Mouse (Mus musculus) MEL (cell line): ENCODE results near the gene Prr15l. TPM values are rescaled to one million over a fixed set of nuclear protein-coding genes. Genes with fewer than 3 reads are reported as not detected.
A peak's percentile ranks its signal among the peaks of the same experiment; 100 is the strongest.

ENCODE experiments used
- DNase-seq: peaks from one replicate; pipeline ENCODE4 v3.0.0; 2011; ENCODE audit warnings: low read depth, low spot score
- H3K27ac ChIP-seq: 2 replicates; pipeline ENCODE4 v1.5.1; 2012; ENCODE audit warnings: low read depth, mild to moderate bottlenecking, control low read depth, low read length, moderate library complexity; ENCODE audit not compliant: control insufficient read depth
- H3K27me3 ChIP-seq, 2 experiments: fragments of 150-350 bp in 1 of 2; sonication (generic) in 1 of 2; 2 replicates each; pipeline ENCODE4 v1.6.1; 2012; ENCODE audit warnings: low read length in 2 of 2, mild to moderate bottlenecking in 2 of 2, improper control_type of control experiment in 1 of 2, moderate library complexity in 1 of 2; ENCODE audit not compliant: insufficient read depth in 2 of 2, control insufficient read depth in 1 of 2
- H3K36me3 ChIP-seq, 2 experiments: 2 replicates each; pipeline ENCODE4 v1.6.1; 2012 to 2014; ENCODE audit warnings: low read length in 2 of 2, improper control_type of control experiment in 1 of 2, inconsistent platforms in 1 of 2, mild to moderate bottlenecking in 1 of 2; ENCODE audit not compliant: insufficient read depth in 2 of 2, control insufficient read depth in 1 of 2
- H3K4me1 ChIP-seq, 2 experiments: fragments of 150-350 bp in 1 of 2; sonication (generic) in 1 of 2; 2 replicates each; pipeline ENCODE4 v1.6.1; 2012; ENCODE audit warnings: low read length in 2 of 2, improper control_type of control experiment in 1 of 2, mild to moderate bottlenecking in 1 of 2; ENCODE audit not compliant: insufficient read depth in 2 of 2, control insufficient read depth in 1 of 2
- H3K4me3 ChIP-seq, 2 experiments: fragments of 150-350 bp in 1 of 2; sonication (generic) in 1 of 2; 2 replicates each; pipeline ENCODE4 v1.5.1; 2012; ENCODE audit warnings: low read depth in 2 of 2, low read length in 2 of 2, mild to moderate bottlenecking in 2 of 2, moderate library complexity in 2 of 2, control low read depth in 1 of 2, improper control_type of control experiment in 1 of 2; ENCODE audit not compliant: control insufficient read depth in 1 of 2, insufficient read depth in 1 of 2
- H3K79me2 ChIP-seq: 2 replicates; pipeline ENCODE4 v1.6.1; 2012; ENCODE audit warnings: mild to moderate bottlenecking, low read length, moderate library complexity; ENCODE audit not compliant: control insufficient read depth, poor library complexity, insufficient read depth
- H3K9ac ChIP-seq: 2 replicates; pipeline ENCODE4 v1.6.1; 2012; ENCODE audit warnings: low read depth, mild to moderate bottlenecking, control low read depth, low read length, moderate library complexity; ENCODE audit not compliant: control insufficient read depth, poor library complexity, severe bottlenecking
- H3K9me3 ChIP-seq: fragments of 150-350 bp; sonication (generic); replicated peaks from 2 replicates; pipeline ENCODE4 v1.6.1; 2012; ENCODE audit warnings: mild to moderate bottlenecking, low read length, improper control_type of control experiment, moderate library complexity; ENCODE audit not compliant: insufficient read depth
- BHLHE40 ChIP-seq: IDR thresholded peaks from 2 replicates; pipeline ENCODE4 v1.6.1; 2012; ENCODE audit warnings: low read depth, mild to moderate bottlenecking, inconsistent platforms, low read length, improper control_type of control experiment, borderline replicate concordance
- CHD1 ChIP-seq: IDR thresholded peaks from 2 replicates; pipeline ENCODE4 v1.6.1; 2012; ENCODE audit warnings: low read depth, mild to moderate bottlenecking, inconsistent platforms, low read length, improper control_type of control experiment
- CHD2 ChIP-seq: IDR thresholded peaks from 2 replicates; pipeline ENCODE4 v1.6.1; 2011; ENCODE audit warnings: low read length, improper control_type of control experiment
- CTCF ChIP-seq, 3 experiments: IDR thresholded peaks in 2 of 3; conservative IDR thresholded peaks in 1 of 3; 2 replicates each; pipeline ENCODE4 v1.5.1; 2011 to 2012; ENCODE audit warnings: low read length in 3 of 3, low read depth in 2 of 3, mild to moderate bottlenecking in 2 of 3, improper control_type of control experiment in 1 of 3, inconsistent platforms in 1 of 3, mixed read lengths in 1 of 3, moderate library complexity in 1 of 3; ENCODE audit not compliant: control insufficient read depth in 1 of 3, insufficient read depth in 1 of 3, poor library complexity in 1 of 3, severe bottlenecking in 1 of 3
- ELF1 ChIP-seq: IDR thresholded peaks from 2 replicates; pipeline ENCODE4 v1.6.1; 2014; ENCODE audit warnings: low read depth, mild to moderate bottlenecking, inconsistent platforms, low read length, improper control_type of control experiment, moderate library complexity
- EP300 ChIP-seq, 2 experiments: IDR thresholded peaks; 2 replicates each; pipeline ENCODE4 v1.6.1; 2011; ENCODE audit warnings: improper control_type of control experiment in 2 of 2, low read length in 2 of 2, low read depth in 1 of 2, mild to moderate bottlenecking in 1 of 2
- ETS1 ChIP-seq: IDR thresholded peaks from 2 replicates; pipeline ENCODE4 v1.6.1; 2012; ENCODE audit warnings: low read depth, mild to moderate bottlenecking, inconsistent platforms, low read length, improper control_type of control experiment, moderate library complexity
- GABPA ChIP-seq: IDR thresholded peaks from 2 replicates; pipeline ENCODE4 v1.6.1; 2012; ENCODE audit warnings: low read depth, mild to moderate bottlenecking, inconsistent platforms, low read length, improper control_type of control experiment, moderate library complexity
- GATA1 ChIP-seq: IDR thresholded peaks from 2 replicates; pipeline ENCODE4 v1.6.1; 2011; ENCODE audit warnings: low read depth, low read length, improper control_type of control experiment
- HCFC1 ChIP-seq: IDR thresholded peaks from 2 replicates; pipeline ENCODE4 v1.6.1; 2012; ENCODE audit warnings: low read depth, mild to moderate bottlenecking, inconsistent platforms, low read length, improper control_type of control experiment, moderate library complexity
- JUND ChIP-seq: IDR thresholded peaks from 2 replicates; pipeline ENCODE4 v1.6.1; 2011; ENCODE audit warnings: low read depth, mild to moderate bottlenecking, improper control_type of control experiment, low read length
- MAFK ChIP-seq: IDR thresholded peaks from 2 replicates; pipeline ENCODE4 v1.6.1; 2011; ENCODE audit warnings: low read depth, mild to moderate bottlenecking, low read length, improper control_type of control experiment, borderline replicate concordance
- MAX ChIP-seq: IDR thresholded peaks from 2 replicates; pipeline ENCODE4 v1.6.1; 2011; ENCODE audit warnings: low read length, improper control_type of control experiment
- MAZ ChIP-seq: IDR thresholded peaks from 2 replicates; pipeline ENCODE4 v1.6.1; 2012; ENCODE audit warnings: low read depth, mild to moderate bottlenecking, inconsistent platforms, low read length, improper control_type of control experiment
- MEF2A ChIP-seq: IDR thresholded peaks from 2 replicates; pipeline ENCODE4 v1.6.1; 2014; ENCODE audit warnings: low read depth, mild to moderate bottlenecking, inconsistent platforms, low read length, improper control_type of control experiment; ENCODE audit not compliant: poor library complexity, insufficient replicate concordance, severe bottlenecking; ENCODE audit errors: extremely low read depth
- MXI1 ChIP-seq: IDR thresholded peaks from 2 replicates; pipeline ENCODE4 v1.6.1; 2011; ENCODE audit warnings: mild to moderate bottlenecking, low read depth, low read length, improper control_type of control experiment
- MYB ChIP-seq: IDR thresholded peaks from 2 replicates; pipeline ENCODE4 v1.6.1; 2011; ENCODE audit warnings: mild to moderate bottlenecking, low read depth, low read length, improper control_type of control experiment
- MYC ChIP-seq: IDR thresholded peaks from 2 replicates; pipeline ENCODE4 v1.6.1; 2011; ENCODE audit warnings: low read depth, mild to moderate bottlenecking, low read length, improper control_type of control experiment, moderate library complexity
- NELFE ChIP-seq: IDR thresholded peaks from 2 replicates; pipeline ENCODE4 v1.6.1; 2011; ENCODE audit warnings: low read depth, low read length, improper control_type of control experiment
- POLR2A ChIP-seq, 2 experiments: IDR thresholded peaks; 2 replicates each; pipeline ENCODE4 v1.6.1; 2011 to 2012; ENCODE audit warnings: low read length in 2 of 2, mild to moderate bottlenecking in 2 of 2, control low read depth in 1 of 2, improper control_type of control experiment in 1 of 2, low read depth in 1 of 2, moderate library complexity in 1 of 2; ENCODE audit not compliant: control insufficient read depth in 1 of 2, insufficient read depth in 1 of 2, poor library complexity in 1 of 2
- POLR2AphosphoS2 ChIP-seq: IDR thresholded peaks from 2 replicates; pipeline ENCODE4 v1.6.1; 2011; ENCODE audit warnings: low read length, improper control_type of control experiment
- POLR2AphosphoS5 ChIP-seq: IDR thresholded peaks from 2 replicates; pipeline ENCODE4 v1.6.1; 2012; ENCODE audit warnings: low read depth, borderline replicate concordance, mild to moderate bottlenecking, inconsistent platforms, low read length, moderate library complexity, mixed read lengths
- RAD21 ChIP-seq: IDR thresholded peaks from 2 replicates; pipeline ENCODE4 v1.6.1; 2011; ENCODE audit warnings: mild to moderate bottlenecking, low read depth, low read length, improper control_type of control experiment
- SIN3A ChIP-seq: IDR thresholded peaks from 2 replicates; pipeline ENCODE4 v1.6.1; 2012; ENCODE audit warnings: low read length, improper control_type of control experiment, inconsistent platforms
- SMC3 ChIP-seq: IDR thresholded peaks from 2 replicates; pipeline ENCODE4 v1.6.1; 2011; ENCODE audit warnings: low read depth, low read length, improper control_type of control experiment
- TAL1 ChIP-seq: IDR thresholded peaks from 2 replicates; pipeline ENCODE4 v1.6.1; 2012; ENCODE audit warnings: mild to moderate bottlenecking, inconsistent platforms, low read length, moderate library complexity, mixed read lengths
- TBP ChIP-seq: IDR thresholded peaks from 2 replicates; pipeline ENCODE4 v1.8.0; 2011; ENCODE audit warnings: low read depth, low read length, improper control_type of control experiment
- TCF12 ChIP-seq: IDR thresholded peaks from 2 replicates; pipeline ENCODE4 v1.6.1; 2014; ENCODE audit warnings: low read depth, mild to moderate bottlenecking, inconsistent platforms, low read length, improper control_type of control experiment, moderate library complexity
- UBTF ChIP-seq: IDR thresholded peaks from 2 replicates; pipeline ENCODE4 v1.6.1; 2012; ENCODE audit warnings: low read depth, mild to moderate bottlenecking, inconsistent platforms, low read length, improper control_type of control experiment, moderate library complexity, borderline replicate concordance; ENCODE audit not compliant: insufficient read depth
- USF1 ChIP-seq: IDR thresholded peaks from 2 replicates; pipeline ENCODE4 v1.6.1; 2014; ENCODE audit warnings: low read depth, mild to moderate bottlenecking, inconsistent platforms, low read length, improper control_type of control experiment, moderate library complexity
- USF2 ChIP-seq, 2 experiments: IDR thresholded peaks; 2 replicates each; pipeline ENCODE4 v1.6.1; 2011 to 2012; ENCODE audit warnings: improper control_type of control experiment in 2 of 2, low read length in 2 of 2, borderline replicate concordance in 1 of 2, inconsistent platforms in 1 of 2, low read depth in 1 of 2, mild to moderate bottlenecking in 1 of 2; ENCODE audit not compliant: insufficient read depth in 1 of 2
- ZC3H11A ChIP-seq: IDR thresholded peaks from 2 replicates; pipeline ENCODE4 v1.6.1; 2012; ENCODE audit warnings: low read depth, mild to moderate bottlenecking, inconsistent platforms, low read length, improper control_type of control experiment
- ZKSCAN1 ChIP-seq: IDR thresholded peaks from 2 replicates; pipeline ENCODE4 v1.6.1; 2012; ENCODE audit warnings: low read depth, mild to moderate bottlenecking, inconsistent platforms, low read length, improper control_type of control experiment, moderate library complexity
- ZMIZ1 ChIP-seq: IDR thresholded peaks from 2 replicates; pipeline ENCODE4 v1.6.1; 2012; ENCODE audit warnings: low read depth, mild to moderate bottlenecking, inconsistent platforms, low read length, improper control_type of control experiment, moderate library complexity
- ZNF384 ChIP-seq: IDR thresholded peaks from 2 replicates; pipeline ENCODE4 v1.6.1; 2012; ENCODE audit warnings: low read depth, mild to moderate bottlenecking, inconsistent platforms, low read length, improper control_type of control experiment
- polyA plus RNA-seq, 2 experiments: library from polyadenylated mRNA; stranded (reverse) in 1 of 2; unstranded in 1 of 2; fragments of >175 nt in 1 of 2; fragments of >200 nt in 1 of 2; gene quantifications; 2 replicates each; pipeline versions ENCODE4 v1.2.1 to v1.2.4; 2012; ENCODE audit warnings: low replicate concordance in 2 of 2, low read depth in 1 of 2; ENCODE audit not compliant: insufficient read length in 2 of 2, insufficient read depth in 1 of 2, missing spikeins in 1 of 2
- total RNA-seq: library from RNA; depleted of rRNA; stranded (reverse); fragments of 300-350 nt; gene quantifications from 2 replicates; pipeline ENCODE4 v1.2.3, GENCODE M21; 2012

Prr15l gene
- total and polyA plus RNA-seq, 3 experiments, result 0.08 to 0.19 TPM; not detected in 1

GRCm38 (mm10) chr11:96956009-96956724 is 28.3 kb downstream of the Prr15l start:
- Histone ChIP-seq H3K4me1 (peaks cover 19 to 29% of the 10 kb centered on the region in 2 experiments), H3K27ac (peak overlapping the region; percentile 48), H3K79me2 (no peaks in the 10 kb centered on the region; the same call in 1 of the 2 replicates)
- TF ChIP-seq MAZ (peak; percentile 56; the same call in 1 of the 2 replicates), POLR2AphosphoS2 (peak; percentile 44; the same call in 1 of the 2 replicates), MEF2A (no peak), ZMIZ1 (peak; percentile 43; the same call in 1 of the 2 replicates), MAX (peak; percentile 82), MAFK (no peak), TAL1 (no peak), MXI1 (peak; percentile 95), ZKSCAN1 (no peak), TCF12 (peak; percentile 90), GATA1 (peak; percentile 33; the same call in 1 of the 2 replicates), EP300 (IDR thresholded peaks at IDR 0.05; ENCODE audit: low read depth in 1 of 2, low read length in 2 of 2) (peak; percentile 59 to 88; a peak in 3 of 4 replicates), UBTF (no peak), ZNF384 (no peak), CHD1 (no peak), POLR2A (IDR thresholded peaks at IDR 0.05; ENCODE audit: control insufficient read depth in 1 of 2, insufficient read depth in 1 of 2, low read depth in 1 of 2, low read length in 2 of 2, poor library complexity in 1 of 2) (peak in 1 of 2 experiments; percentile 32; a peak in 1 of 4 replicates), RAD21 (no peak), HCFC1 (no peak), TBP (no peak), MYC (peak; percentile 83), GABPA (no peak), ELF1 (0 out of 2 replicates have a peak, but pooled peaks have one; percentile 33), NELFE (0 out of 2 replicates have a peak, but pooled peaks have one; percentile 10), ZC3H11A (no peak), USF1 (peak; percentile 67), CTCF (IDR thresholded peaks at IDR 0.05 in 2 of 3, conservative IDR thresholded peaks at IDR 0.05 in 1 of 3; ENCODE audit: control insufficient read depth in 1 of 3, insufficient read depth in 1 of 3, low read depth in 2 of 3, low read length in 3 of 3, poor library complexity in 1 of 3, severe bottlenecking in 1 of 3) (peak in 2 of 3 experiments; percentile 30 to 62; a peak in 3 of 6 replicates), CHD2 (no peak), SMC3 (0 out of 2 replicates have a peak, but pooled peaks have one; percentile 2), SIN3A (peak; percentile 88), POLR2AphosphoS5 (no peak), USF2 (IDR thresholded peaks at IDR 0.05; ENCODE audit: borderline replicate concordance in 1 of 2, insufficient read depth in 1 of 2, low read depth in 1 of 2, low read length in 2 of 2) (0 out of 4 replicates have a peak, but pooled peaks of 1 of the 2 experiments have one; percentile 24), JUND (no peak), BHLHE40 (peak; percentile 88), ETS1 (peak; percentile 97), MYB (peak; percentile 63; the same call in 1 of the 2 replicates)

More at GRCm38 (mm10) chr11:96956009-96956724, 28.3 kb downstream of the Prr15l start:
- Histone ChIP-seq H3K36me3 (peaks cover 19 to 27% of the 10 kb centered on the region in 2 experiments), H3K27me3 (no peaks in the 10 kb centered on the region), H3K4me3 (no peak overlapping the region), H3K9me3 (no peaks in the 10 kb centered on the region), H3K9ac (0 out of 2 replicates have a peak overlapping the region, but pooled peaks have one; percentile 10)
- peak; percentile 51 for DNase-seq
